Mouse (Mus musculus): Measurements from ENCODE around the gene Smg5.
"Not testable (repeated sequence)": the region's sequence is repeated elsewhere in the genome, so short reads cannot be mapped to it uniquely, and the experiment has no call there.

DNA sequence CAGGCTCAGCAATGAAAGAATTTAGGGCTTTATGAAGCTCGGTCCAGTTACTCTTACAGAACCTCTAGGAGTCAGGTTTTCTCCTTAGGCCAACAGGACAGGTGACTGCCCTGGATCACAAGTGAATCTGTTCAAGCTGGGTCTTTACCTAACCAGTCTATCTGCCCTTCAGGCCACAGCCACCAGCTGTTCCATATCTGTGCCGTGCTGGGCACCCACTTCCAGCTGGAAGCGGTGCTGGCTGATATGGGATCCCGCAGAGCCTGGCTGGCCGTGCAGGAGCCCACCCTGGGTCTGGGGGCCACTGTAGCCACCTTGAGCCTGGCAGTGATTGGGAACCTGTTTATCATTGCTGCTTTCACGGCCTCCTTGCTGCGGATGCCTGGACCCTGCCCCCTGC, 31.5 kb downstream of the Smg5 start:
- TF ChIP-seq CTCF (IDR thresholded peaks at IDR 0.05; ENCODE audit: borderline replicate concordance, extremely low read depth, insufficient read depth, insufficient read length); POLR2A (IDR thresholded peaks at IDR 0.05; ENCODE audit: borderline replicate concordance, extremely low read depth, insufficient read depth, insufficient read length, poor library complexity, severe bottlenecking): not testable (repeated sequence)

Measured in brain, embryonic 14.5 days (tissue).